Mouse (Mus musculus): ENCODE data around the gene Stim1. TPM values are rescaled to one million over a fixed set of nuclear protein-coding genes. Genes with fewer than 3 reads are reported as not detected.

The Stim1 gene
- total RNA-seq (2021), result 10 to 100 TPM; 23.9 to 24.0 TPM

DNA sequence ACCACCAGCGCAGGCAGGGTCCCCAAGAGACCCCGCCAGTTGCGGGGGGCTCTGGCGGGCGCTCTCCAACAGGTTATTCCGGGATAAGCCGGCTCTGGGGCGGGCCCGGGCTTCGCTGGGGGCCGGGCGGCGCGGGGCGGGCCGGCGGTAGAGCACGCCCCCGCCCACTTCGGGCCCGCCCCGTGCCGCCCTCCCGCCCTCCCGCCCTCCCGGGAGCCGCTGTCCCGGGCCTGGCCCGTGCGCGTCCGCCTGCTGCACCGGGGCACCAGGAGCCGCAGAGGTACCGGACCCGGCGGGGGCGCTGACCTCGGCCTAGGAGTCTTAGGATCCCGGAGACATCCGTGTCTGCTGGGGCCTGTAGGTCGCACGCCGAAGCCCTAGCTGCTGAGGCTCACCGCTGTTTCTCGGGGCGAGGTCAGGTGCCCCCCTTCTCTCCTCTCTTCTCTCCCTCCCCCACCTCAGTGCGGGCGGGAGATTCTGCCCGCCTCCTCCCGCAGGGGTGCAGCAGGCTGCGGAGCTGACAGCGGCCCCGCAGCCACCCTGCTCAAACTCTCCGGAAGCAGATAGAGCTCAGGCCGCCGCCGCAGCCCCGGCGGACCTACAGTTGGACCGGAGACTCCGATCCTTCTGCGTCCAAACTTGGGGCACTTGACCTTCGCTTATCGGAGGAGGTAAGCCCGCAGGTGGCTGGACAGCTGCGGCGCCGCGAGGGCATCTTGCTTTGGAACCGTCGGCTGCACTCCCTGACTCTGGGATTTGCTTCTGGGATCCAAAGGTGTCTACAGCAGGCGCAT, at the start of gene Stim1:
TSS of gene Stim1 (plus strand) at position 206 of the 794 bp plus-strand sequence.
- peak; percentile 64 for DNase-seq

DNA sequence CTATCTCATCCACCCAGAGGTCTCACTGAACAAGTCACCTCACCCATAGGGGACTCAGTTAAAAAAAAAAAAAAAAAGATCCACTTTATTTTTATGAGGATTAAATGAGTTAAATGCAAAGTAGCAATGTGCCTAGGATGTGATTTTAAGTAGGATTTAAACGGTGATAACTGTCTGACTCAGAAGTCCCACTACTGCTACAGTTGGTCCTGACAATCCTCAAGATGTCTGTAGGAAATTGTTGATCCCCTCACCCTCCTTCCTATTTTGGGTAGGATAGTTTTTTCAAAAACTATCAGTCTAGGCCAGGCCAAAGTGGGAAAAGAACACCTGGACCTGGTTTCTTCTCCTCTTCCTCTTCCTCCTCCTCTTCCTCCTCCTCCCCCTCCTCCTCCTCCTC, 45.7 kb upstream of the Stim1 start:
- no peak for DNase-seq

DNA sequence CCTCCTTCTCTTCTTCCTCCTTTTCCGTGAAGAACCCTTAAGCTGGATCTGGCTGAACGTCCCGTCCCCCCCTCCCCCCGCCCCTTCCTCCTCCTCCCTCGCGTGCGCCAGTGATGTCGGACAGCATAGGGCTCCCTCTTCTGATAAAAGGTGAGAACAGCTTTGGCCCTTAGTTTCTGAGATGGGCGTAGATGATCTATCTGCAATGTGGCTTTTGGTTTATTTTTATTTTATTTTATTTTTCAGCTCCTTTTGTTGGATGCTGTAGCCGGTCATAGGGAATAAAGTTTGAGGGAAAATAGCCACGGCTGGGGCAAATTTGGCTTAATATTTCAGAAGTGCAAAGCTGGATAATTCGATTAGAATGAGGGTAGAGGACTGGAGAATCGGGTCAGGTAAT, 45.3 kb upstream of the Stim1 start:
- peak; percentile 59 for DNase-seq

DNA sequence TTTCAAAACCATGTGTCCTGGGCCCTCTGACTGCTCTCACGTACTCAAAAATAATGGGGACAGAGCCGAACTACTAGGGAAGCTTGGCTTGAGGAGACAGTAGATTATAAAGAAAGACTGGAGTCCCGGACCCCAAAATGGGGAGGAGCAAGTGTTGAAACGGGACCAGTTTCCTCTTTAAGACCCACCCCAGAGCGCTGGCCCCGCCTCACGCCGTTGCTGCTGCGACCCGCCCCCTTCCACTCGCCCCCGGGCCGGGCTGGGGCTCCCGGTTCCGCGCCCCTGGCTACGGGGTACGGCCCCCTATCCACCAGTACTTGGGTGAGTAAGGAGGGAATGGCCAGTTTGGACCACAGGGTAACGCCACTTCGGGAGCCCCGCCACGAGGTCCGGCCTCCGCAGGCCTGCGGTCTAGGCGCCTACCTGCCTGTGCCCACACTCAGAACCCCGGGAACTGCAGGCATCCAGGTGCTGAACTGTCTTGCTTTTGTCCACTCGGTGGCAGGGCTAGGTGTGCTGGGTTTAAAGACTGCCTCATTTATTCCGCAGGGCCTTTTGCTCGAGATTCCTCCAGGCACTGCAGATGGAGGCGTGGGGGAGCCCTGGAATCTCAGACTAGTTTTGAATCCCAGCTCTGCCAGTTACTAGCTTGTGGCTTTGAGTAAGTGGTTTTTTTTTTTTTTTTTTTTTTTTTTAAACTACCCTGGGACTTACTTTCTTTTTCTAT, 44.6 kb upstream of the Stim1 start:
- DNase-seq, result peak; percentile 73

DNA sequence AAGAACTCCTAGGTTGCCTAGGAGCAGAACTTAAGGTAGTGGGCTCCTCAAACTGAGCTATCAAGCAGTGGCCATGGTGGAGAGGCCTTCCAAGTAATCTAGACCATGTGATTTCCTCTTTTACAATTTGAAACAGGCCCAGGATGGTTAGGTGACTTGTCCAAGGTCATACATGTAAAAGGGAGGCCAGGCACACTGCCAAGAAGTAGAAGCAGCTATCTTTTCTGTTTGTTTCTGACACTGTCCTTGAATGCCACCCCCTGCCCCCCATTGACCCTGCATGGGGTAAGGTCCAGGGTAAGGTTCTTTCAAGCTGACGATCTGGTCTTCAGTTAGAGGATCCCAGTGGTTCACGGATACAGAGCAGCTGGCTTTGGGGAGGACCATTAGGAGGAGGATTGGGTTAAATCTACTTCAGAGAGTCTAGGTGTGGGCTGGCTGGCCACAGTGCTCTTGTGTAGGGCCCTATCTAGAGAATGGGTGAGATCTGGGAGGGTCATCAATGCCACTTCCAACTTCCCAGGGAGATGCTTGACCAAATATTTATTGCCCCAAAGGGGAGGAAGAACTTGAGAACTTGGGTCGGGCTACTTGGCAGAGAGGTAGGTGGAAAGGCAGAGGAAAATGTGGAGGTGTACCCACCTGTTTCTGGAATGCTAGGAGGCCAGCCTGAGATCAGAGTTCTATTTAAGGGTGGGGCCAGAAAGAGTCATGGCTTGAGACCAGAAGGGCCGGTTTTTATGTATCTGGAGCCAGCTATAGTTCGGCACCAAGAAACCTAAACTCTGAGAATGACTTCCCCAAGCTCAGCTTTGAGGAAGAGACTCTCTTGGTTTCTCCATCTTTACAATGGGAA, 43.5 kb upstream of the Stim1 start:
- peak; percentile 42 for DNase-seq

DNA sequence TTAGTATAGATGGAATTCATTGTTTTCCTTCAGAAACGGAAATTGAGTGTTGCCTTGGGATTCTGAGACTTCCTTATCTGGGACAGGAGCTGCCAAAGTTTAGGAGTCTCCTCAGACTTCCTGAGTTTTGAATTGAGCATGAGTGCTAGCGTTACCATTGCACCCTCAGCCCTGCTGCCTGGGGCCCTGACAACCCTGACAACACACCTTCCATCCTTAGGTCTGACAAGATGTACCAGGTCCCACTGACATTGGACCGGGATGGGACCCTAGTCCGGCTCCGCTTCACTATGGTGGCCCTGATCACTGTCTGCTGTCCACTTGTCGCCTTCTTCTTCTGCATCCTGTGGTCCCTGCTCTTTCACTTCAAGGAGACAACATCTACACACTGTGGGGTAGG, 41.6 kb upstream of the Stim1 start:
- no peak for DNase-seq

DNA sequence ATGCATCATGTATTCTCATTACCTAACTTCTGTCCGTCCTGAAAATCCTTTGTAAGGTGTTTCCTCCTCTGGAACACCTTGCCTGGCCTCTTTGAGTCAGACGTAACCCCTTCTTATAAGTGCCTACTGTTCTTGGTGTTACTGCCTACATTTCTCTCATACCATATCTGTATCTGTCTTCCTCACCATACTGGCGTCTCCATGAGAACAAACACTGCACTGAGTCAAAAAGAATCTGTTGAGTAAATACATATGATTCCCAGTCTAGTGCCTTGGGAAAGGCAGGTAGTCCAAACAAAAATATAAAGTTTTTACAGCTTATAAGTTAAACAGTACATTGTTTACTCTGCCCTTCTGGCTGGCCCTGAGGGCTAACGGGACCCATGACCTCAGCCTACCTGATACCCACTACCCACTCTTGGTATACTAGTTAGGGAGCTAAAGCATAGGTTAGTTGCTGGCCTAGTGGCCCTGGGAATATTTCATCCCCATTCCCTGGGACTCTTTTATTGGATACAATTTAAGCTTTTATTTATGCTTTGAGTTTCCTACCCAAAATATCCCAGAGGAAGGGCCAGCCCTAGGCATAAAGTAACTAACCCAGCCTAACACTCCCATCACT, 39.4 kb upstream of the Stim1 start:
- no peak for DNase-seq

DNA sequence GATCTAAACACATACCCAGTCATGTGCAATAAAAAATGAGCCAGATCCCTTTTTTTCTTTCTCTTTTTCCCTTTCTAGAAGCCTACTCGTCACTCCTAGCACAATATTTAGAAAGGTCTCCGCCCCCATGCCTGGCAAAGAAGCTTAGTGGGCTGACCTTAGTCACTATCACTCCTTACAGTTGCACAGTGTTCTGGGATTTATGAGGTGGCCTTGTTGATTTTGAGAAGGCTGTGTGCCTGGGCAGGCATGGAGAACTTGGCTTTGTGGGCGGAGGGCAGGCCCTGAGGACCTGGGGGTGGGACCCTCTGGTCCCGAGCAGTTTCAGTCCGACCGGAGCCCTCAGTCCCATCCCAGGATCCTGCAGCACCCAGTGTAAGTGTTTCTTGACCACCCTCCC, 37.8 kb upstream of the Stim1 start:
- no peak for DNase-seq

DNA sequence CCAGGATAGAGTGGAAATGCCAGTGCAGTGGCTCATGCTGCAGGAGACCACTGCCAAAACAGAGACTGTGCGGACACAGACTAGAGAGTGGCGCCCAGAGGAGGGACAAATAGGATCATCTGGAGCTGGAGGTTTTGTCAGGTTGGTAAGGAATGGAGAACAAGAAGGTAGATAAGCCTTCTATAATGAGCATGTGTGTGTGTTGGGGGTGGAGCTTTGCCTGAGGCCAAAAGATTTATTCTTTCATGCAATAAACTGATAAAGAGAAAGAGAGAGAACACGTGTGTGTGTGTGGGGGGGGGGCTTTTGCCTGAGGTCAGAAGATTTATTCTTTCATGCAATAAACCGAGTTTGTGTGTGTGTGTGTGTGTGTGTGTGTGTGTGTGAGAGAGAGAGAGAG, 34.5 kb upstream of the Stim1 start:
- no peak for DNase-seq

DNA sequence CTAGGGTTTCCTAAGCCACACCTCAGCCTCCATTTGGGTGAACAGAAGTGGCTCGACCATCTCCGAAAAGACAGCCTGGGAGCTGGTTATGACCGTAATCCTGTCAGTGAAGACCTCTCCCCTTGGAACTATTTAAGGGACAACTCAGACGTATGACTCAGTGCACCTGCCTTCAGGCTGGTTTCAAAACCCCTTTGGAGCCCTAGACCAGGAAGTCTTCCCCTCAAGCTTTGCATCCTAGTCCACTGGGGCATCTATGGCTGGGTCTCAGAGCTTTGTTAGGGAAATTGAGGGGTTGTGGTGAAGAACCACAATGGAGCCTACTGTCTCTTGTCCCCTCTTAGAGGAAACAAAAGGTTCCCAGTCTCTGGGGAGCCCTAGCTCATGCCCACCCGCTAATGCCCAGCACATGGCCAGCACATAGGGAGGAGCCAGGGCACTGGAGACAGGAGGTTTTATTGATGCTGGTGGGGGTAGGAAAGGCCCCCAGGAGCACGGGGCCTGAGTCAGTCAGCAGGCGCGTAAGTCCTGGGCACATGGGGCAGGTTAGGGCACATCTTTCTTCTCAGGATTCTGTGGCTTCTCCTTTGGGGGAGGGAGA, 28.8 kb upstream of the Stim1 start:
- DNase-seq, result no peak

DNA sequence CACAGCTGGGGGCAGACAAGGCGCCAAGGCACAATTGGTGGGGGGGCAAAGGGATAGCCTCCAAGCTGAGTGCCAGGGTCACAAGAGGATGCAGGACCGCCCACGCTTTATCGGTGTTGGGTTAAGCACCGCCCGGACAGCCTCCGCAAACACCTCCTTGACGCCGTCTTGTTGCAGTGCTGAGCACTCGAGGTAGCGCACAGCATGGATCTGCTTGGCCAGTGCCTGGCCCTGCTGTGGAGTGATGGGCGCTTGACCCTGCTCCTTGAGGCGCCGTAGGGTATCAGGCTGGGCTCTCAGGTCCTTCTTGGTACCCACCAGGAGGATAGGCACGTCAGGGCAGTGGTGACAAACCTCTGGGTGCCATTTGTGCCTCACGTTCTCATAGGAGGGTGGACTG, 28.0 kb upstream of the Stim1 start:
- no peak for DNase-seq

DNA sequence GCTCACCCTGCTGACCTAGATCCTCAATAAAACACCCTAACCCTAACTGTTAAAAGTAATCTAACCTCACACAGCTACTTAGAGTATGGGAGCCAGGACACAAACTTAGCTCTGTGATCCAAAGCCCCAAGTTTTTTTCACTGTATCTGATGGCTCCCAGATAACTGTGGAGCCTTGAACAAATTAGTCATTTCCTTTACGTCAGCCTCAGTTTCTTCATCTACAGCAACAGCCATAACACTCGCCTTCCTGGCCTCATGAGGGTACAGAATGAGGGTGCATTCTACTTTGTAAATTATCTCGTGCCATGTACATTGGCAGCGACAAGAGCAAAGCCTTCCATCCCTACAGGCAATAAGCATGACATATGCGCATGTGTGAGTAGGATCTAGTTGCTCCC, 25.2 kb upstream of the Stim1 start:
- no peak for DNase-seq

DNA sequence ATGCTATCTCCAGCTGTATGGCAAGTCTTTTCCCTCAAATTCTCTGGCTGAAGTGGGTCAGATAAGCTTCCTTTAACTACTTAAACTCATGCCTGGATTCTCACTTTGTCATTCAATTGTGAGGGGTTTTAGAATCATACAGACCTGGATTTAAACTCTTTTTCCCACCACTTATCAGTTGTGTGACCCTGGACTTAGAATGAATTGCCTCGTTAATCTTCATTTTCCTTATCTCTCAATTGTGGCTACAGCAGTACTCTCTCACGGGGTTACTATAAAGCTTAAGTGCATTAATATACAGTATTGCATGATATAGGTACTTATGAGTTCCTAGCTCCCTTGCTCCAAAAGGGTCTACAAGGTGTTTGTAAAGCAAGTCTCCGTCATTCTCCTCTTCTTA, 24.7 kb upstream of the Stim1 start:
- no peak for DNase-seq

DNA sequence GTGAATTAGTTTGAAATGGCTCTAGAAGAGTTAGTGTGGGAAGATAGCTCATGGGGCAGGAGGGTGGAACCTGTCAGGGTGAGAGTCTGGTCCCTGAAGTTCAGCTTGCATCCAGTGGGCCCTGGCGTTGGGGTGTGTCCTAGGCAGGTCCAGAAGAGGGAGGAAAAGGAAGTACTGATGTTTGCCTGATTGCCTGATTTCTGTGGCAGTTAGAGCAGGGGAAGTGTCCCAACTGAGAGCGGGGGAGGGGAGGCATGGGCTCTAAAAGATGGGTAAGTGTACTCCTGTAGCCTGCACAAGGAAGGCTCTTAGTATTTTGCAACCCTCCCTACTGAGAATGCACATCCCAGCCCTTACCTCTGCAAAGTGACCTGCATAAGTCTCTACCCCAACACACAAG, 23.7 kb upstream of the Stim1 start:
- DNase-seq, result no peak

DNA sequence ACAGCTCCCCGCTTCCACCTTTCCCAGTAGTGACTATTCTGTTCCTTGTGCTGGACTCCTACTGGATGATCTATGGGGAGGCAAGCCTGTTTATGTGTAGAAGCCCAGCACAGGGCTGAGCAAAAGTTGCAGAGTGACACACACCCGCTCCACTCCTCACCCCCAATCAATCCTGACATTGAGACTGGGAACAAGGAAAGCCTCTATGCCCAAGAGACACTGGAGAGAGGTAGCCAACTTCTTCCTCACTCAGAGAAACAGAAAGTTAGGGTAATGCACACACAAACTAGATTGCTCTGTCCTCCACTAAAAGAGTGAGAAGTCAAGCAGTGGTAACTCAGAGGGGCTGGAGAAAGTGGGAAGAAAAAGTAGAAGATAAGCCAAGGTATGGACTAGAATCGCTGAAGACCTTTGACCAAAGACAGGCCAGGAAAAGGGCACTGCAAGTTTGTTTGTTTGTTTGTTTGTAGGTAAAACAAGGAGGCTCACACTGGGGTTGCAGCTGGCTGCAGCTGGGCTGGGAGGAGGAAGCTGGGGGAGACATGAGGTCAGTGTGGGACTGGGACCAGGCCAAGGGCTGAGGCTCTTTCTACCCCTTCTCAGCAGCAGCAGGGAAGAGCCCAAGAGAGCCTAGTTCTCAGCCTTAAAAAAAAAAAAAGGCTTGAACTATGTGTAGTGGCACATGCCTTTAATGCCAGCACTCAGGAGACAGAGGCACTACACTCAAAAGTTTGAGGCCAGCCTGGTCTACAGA, 22.6 kb upstream of the Stim1 start:
- DNase-seq, result peak; percentile 69

DNA sequence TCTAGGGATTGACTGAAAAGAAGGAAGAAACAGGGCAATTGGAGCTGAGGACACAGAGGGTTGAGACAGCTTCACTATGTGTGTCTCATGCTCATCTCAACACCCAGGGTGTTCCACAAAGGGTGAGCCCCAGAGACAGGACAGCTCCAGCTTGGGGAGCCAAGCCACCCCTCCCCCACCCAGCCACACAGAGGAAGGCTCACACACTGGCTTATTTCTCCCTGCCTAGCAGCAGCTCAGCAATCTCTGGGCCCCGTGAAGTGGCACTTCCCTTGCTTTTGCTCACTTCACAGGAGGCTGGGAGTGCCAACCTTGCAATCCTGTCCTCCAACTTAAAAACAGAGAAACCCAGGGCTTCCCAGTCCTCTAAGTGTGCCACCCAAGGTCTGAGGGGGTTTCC, 21.8 kb upstream of the Stim1 start:
- DNase-seq, result peak; percentile 55

DNA sequence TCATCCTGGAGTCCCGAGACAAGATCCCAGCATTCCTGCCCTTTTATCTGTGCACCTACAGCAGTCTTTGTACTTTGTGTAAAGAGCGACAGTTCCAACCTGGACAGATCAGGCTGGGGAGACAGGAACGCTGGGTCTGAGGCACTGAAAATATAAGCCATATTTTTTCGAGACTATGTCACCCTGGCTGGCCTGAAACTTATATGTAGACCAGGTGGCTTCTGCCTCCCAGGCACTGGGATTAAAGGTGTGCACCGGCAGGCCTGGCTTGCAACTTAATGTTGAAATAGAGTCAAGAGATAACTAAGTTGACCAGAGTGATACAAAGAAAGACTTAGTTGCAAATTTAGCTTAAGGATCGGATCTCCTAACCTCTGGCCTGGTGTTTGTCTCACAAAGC, 21.3 kb upstream of the Stim1 start:
- DNase-seq, result no peak

DNA sequence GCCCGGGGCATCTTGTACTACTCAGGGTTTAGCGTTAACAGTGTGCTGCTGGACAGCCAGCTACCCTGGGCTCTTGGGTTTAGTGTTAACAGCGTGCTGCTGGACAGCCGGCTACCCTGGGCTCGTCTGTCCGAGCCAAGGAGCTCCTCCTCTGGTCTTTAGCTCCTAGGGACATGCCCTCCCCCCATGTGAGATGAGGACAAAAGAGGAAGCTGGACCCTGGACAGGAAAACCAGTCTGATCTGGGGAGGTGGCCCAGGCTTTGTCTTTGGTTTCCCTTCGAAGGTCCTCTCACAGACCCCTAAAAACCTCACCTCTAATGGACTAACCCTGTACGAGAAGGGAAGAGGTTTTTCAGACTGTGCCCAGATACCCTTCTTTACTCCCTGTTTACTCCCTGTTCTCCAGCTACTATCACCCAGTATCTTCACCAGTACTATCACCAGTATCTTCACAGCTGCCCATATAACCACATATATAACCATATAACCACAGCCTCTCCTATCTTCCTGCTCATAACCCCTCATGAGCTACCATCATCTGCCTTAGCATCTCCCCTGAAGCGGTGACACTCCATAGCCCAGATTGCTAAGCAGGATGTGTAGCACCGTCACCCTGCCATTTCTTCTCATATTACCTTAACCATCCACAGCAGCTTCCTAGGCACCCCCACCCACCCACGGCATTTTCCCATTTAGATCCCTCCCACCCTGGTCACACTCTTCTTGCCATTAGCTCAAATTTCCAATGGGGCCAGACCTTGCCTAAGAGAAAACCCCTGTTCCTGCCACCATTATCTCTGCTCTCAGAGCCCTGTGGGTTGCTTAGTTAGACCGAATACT, 20.4 kb upstream of the Stim1 start:
- peak; percentile 47 for DNase-seq

DNA sequence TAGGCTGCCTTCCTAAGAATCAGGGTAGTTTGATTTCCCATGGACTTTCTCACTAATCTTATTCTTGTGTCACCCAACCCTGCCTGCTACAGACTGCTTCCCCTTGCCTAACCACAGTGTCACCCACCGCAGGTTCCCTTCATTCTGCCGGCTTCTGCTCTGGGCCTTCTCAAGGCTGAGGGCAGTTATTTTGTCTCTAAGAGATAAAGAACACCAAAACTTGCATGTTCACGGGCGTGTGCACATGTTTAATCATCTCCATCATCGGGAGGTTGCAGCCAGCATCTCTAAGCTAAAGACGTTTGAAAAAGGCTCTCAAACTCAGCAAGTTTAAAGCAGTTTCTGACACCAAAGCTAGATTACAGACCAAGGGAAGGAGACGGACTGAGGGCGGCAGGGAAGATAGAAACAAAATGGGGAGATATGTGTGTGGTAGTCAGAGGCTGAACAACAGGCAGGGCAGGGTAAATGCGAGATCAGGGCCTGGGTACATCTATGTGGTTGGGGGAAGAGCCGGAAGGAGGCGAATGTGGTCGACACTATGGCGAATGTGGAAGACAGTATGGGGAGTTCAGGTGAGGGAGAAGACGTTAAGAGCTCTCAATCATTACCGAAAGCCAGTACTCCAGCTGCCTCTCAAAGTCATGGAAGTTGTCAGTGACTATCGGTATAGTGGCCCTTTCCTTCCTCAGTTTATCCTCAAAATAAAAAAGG, 18.8 kb upstream of the Stim1 start:
- DNase-seq, result no peak

DNA sequence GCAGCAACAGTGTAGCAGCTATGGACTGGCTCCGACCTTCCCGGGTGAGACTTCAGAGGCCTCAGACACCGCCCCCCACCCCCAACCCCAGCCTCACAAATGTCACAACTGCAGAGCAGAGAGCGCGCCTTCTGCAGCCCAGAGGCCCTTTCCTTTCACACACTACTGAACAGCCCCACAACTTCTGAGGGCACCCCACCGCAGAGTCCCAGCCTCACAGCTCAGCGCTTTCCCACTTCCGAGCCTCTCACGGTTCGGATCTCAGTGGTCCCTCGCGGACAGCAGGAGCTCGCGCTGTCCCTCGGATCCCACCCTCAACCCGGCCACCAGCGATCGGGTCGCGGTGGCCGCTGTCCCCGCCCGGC, 18.1 kb upstream of the Stim1 start:
- no peak for DNase-seq

Data from heart, postnatal 4 days (tissue).